Mouse (Mus musculus) heart, embryonic 13.5 days (tissue): Measurements from ENCODE around the gene Gabrr2. TPM values are rescaled to one million over a fixed set of nuclear protein-coding genes. Genes with fewer than 3 reads are reported as not detected.

Source experiments
- ATAC-seq: fragments of 200-750 bp; cut with Nextera tagmentation; 2 replicates; pipeline ENCODE4 v1.8.0; 2017; ENCODE audit warnings: moderate TSS enrichment; ENCODE audit not compliant: insufficient number of reproducible peaks, low FRiP score, low TSS enrichment; ENCODE audit errors: extremely low read depth
- H3K27ac ChIP-seq: fragments of 300-500 bp; sonication (generic); replicated peaks from 2 replicates; pipeline ENCODE4 v1.5.1; 2015; ENCODE audit warnings: moderate library complexity, mild to moderate bottlenecking, inconsistent platforms
- H3K27me3 ChIP-seq: fragments of 300-500 bp; sonication (generic); replicated peaks from 2 replicates; pipeline ENCODE4 v1.6.1; 2015; ENCODE audit warnings: mild to moderate bottlenecking, inconsistent platforms
- H3K36me3 ChIP-seq: fragments of 300-500 bp; sonication (generic); 2 replicates; pipeline ENCODE4 v1.6.1; 2015; ENCODE audit warnings: mild to moderate bottlenecking, inconsistent platforms
- H3K4me1 ChIP-seq: fragments of 300-500 bp; sonication (generic); 2 replicates; pipeline ENCODE4 v1.6.1; 2015; ENCODE audit warnings: inconsistent platforms
- H3K4me2 ChIP-seq: fragments of 300-500 bp; sonication (generic); 2 replicates; pipeline ENCODE4 v1.6.1; 2015; ENCODE audit warnings: inconsistent platforms, mild to moderate bottlenecking, moderate library complexity
- H3K4me3 ChIP-seq: fragments of 300-500 bp; sonication (generic); 2 replicates; pipeline ENCODE4 v1.5.1; 2015; ENCODE audit warnings: moderate library complexity, mild to moderate bottlenecking, inconsistent platforms
- H3K9ac ChIP-seq: fragments of 300-500 bp; sonication (generic); 2 replicates; pipeline ENCODE4 v1.6.1; 2015; ENCODE audit warnings: inconsistent platforms, mild to moderate bottlenecking, moderate library complexity
- H3K9me3 ChIP-seq: fragments of 300-500 bp; sonication (generic); 2 replicates; pipeline ENCODE4 v1.6.1; 2016; ENCODE audit warnings: inconsistent platforms
- WGBS: fragments of 180-500 bp; shearing (Covaris S2); methylation state at CpG from one replicate; pipeline ENCODE4 v1.1.7; 2015; ENCODE audit warnings: mixed read lengths; 5-methylcytosine and 5-hydroxymethylcytosine counted together
- polyA plus RNA-seq: library from polyadenylated mRNA; unstranded; fragments of >200 nt; fragmentation: Nextera tagmentation; extraction: Ambion mirVana; gene quantifications from 2 replicates; pipeline ENCODE4 v1.2.1, GENCODE M21; 2015

Gabrr2 gene
- 0.13 and 0.29 TPM in 2 replicates for polyA plus RNA-seq

DNA sequence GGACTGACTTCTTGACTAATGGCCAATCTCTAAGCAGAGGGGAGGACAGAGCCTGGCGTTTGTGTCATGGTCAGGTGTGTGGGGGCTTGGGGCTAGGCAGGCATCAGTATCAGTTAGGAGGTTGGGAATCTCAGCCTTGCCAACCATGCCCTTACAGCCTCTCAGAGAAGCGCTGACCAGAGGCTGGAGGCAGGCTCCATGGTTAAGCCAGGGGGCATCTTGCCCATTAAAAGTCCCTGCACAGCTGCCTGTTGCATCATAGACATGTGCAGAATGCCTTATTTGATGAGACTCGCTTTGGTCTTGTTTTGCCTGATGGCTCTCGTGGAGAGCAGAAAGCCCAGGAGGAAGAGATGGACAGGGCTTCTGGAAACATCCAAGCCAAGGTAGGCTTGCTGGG is at the start of gene Gabrr2:
Gabrr2 (plus strand) TSS at position 19 of the 400 bp plus-strand sequence.
- no peak within 1 kb of the TSS for H3K4me2 ChIP-seq
- 76% methylated on average over 4 of the region's 4 CpGs for WGBS

DNA sequence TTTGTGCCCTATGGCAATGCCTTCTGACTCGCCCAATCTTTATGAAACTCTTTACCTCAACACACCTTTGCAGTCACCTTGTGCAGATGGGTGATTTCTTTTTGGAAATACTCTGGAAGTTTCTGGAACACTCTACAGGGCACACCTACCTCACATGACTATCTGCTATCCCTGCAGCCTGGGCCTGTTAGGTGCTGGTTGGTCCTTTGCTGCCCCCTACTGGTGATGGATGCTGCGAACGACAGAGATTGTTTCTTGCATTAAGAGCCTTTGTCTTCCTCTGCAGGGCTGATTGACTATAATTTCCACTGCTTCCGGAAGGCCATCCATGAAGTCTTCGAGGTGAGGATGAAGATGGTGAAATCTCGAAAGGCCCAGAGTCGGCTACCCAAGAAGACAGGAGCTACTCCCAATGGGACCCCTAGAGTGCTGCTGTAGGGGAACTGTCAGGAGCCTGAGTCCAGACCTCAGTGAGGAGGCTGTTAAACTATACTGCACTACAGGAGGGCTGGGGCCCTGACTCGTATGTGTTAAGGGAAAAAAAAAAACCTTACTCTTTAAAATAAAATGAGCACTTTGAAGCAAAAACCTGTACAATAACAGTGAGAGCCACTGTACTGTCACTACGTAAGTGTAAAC is 44.3 kb upstream of the Gabrr2 start:
- Histone ChIP-seq H3K4me3 (no peak overlapping the region), H3K9me3 (no peaks in the 10 kb centered on the region), H3K36me3 (peaks cover 45% of the 10 kb centered on the region), H3K4me2 (no peak overlapping the region), H3K9ac (no peak overlapping the region), H3K4me1 (no peaks in the 10 kb centered on the region), H3K27ac (no peak overlapping the region), H3K27me3 (no peaks in the 10 kb centered on the region)
- 52% methylated on average over 9 of the region's 9 CpGs for WGBS
- no peak; the same call in 1 of the 2 replicates for ATAC-seq

More for the DNA sequence above, at the start of gene Gabrr2:
- no peak for ATAC-seq
- Histone ChIP-seq H3K4me1 (peaks cover 21% of the 10 kb centered on the region), H3K27ac (no peak within 1 kb of the TSS), H3K4me3 (no peak within 1 kb of the TSS), H3K27me3 (peaks cover 10% of the 10 kb centered on the region; the same call in 1 of the 2 replicates), H3K9me3 (no peaks in the 10 kb centered on the region), H3K36me3 (no peaks in the 10 kb centered on the region), H3K9ac (no peak within 1 kb of the TSS)

DNA sequence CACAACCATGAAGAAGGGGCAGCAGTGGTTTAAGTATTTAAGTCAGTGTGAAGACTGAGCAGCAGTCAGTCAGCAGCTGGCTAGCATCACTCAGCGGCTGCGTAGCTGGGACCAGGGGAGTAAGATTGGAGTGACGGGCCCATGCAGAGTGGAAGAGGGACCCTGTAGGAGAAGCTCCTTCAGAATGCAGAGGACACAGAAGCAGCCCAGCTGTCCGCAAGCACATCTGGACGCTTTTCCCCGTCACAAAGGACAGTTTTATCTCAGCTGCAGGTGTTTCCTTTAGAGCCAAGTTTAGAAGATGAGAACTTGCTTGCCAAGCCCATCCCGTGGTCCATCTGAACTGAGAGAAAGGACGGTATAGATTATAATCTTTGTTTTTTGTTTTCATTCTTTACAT is 38.4 kb upstream of the Gabrr2 start:
- Histone ChIP-seq H3K9ac (no peak overlapping the region), H3K4me2 (no peak overlapping the region), H3K27me3 (no peaks in the 10 kb centered on the region), H3K9me3 (no peaks in the 10 kb centered on the region), H3K27ac (no peak overlapping the region), H3K4me3 (no peak overlapping the region), H3K36me3 (peaks cover 37% of the 10 kb centered on the region), H3K4me1 (peaks cover 6% of the 10 kb centered on the region; the same call in 1 of the 2 replicates)
- WGBS = 34% methylated on average over 8 of the region's 8 CpGs
- ATAC-seq = no peak

DNA sequence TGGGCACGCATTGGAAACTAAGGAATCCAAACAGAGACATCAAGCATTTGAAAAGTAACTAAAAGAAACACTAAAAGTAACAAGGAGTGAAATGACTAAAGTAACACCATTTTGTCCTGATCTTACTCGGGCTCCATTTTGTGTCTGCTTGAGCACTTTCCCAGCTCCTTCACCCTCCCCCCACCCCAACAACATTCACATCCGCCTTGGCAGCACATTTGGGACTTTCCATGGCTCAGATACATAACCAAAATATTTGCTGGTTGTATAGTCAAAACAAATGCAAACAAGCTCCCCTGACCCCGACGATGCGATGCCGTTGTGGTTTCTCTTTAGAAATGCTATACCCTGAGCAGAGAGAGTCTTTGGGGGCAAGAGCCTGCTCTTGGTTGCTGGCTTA is 33.7 kb upstream of the Gabrr2 start:
- ATAC-seq = no peak
- Histone ChIP-seq H3K27ac (no peak overlapping the region), H3K4me3 (no peak overlapping the region), H3K27me3 (no peaks in the 10 kb centered on the region), H3K9ac (no peak overlapping the region), H3K4me2 (no peak overlapping the region), H3K9me3 (no peaks in the 10 kb centered on the region), H3K4me1 (peaks cover 32% of the 10 kb centered on the region), H3K36me3 (peaks cover 27% of the 10 kb centered on the region)
- 87% methylated on average over 7 of the region's 7 CpGs for WGBS

DNA sequence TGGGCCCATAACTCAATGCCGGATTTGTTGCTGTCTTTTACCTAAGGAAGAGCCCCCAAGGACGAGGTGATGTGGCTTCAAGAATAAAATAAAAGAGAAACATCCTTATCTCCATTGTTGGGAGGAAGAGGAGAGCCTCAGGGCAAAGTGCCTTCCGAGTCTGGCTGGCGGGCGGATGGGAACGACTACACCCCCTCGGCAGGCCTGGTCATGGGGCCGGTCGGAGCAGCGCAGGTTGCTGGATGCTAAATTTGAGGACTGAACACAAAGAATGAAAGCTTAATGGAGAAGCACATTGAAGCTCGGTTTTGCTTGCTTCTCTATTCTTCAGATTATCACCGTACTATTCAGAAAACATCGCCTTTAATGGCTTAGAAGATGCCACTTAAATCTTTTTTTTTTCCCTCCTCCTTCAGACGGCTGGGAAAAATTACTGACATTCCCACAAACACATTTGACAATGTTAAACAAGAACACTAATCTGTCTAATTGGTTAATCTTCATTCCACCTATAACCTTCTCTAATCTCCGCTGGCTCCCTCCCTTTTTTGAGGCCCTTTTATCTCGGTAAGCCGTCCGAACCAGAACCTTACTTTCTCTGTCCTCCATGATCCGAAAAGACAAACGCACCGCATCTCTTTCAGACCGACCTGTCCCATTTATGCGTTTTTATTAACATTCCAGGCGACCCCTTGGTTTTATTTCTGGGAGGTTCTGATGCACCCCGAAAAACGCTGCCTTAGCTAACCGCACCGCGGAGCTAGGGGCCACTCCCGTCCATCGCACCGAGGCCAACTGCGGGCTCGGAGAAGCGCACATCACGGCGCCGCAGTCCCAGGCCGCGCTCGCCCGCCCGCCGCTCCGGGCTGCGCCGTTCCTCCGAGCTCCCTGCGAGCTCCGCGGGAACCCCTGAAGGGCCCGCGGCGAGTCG is 32.3 kb upstream of the Gabrr2 start:
- peak; percentile 68 for ATAC-seq
- Histone ChIP-seq H3K9me3 (peaks cover 5% of the 10 kb centered on the region), H3K27me3 (no peaks in the 10 kb centered on the region), H3K4me1 (peaks cover 30% of the 10 kb centered on the region), H3K4me2 (peak overlapping the region; percentile 83), H3K9ac (peak overlapping the region; percentile 98), H3K4me3 (peak overlapping the region; percentile 79), H3K36me3 (peaks cover 36% of the 10 kb centered on the region), H3K27ac (peak overlapping the region; percentile 94)
- 2% methylated on average over 55 of the region's 55 CpGs for WGBS

DNA sequence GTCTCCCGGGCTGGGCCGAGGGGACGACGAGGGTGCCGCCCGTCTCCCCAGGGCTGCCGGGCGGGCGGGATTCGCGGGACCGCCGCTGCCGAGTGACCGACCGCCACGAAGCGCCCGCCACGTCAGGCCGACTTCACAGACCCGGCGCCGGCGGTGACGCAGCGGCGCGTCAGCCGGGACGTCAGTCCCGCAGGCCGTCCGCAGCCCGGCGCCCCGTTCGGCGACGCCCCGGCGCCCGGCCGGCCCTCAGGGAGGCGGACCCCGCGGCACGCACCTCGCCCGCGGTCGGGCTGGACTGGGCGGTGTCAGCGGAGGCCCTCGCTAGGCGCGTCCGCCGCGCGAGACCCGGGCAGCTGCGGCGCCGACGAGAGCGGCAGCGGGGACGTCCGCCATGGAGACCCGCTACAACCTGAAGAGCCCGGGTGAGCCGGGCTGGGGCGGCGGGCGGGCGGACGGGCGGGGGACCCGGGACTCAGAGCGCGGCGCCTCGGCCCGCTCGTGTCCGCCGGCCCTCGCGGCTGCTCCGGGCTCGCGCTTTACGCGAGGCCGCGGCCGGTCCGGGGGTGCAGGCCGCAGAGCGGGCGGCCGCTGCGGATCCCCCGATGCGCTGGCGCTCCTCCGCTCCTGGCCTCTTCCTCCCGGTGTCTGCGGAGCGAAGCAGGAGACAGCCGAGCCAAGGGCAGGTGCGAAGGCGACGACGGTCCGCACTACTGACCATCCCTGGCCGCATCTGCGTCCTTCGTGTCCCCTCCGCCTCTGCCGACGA is 31.4 kb upstream of the Gabrr2 start, which contains the start of gene Ube2j1:
Ube2j1 (plus strand) TSS at position 222 of the 766 bp plus-strand sequence.
- Histone ChIP-seq H3K27ac (peak within 1 kb of the TSS; percentile 94), H3K9me3 (peaks cover 7% of the 10 kb centered on the region), H3K9ac (peak within 1 kb of the TSS; percentile 98), H3K4me1 (peaks cover 30% of the 10 kb centered on the region), H3K4me2 (peak within 1 kb of the TSS; percentile 83), H3K27me3 (no peaks in the 10 kb centered on the region), H3K36me3 (peaks cover 43% of the 10 kb centered on the region), H3K4me3 (peak within 1 kb of the TSS; percentile 79)
- peak; percentile 95 for ATAC-seq
- under 1% methylated on average over 117 of the region's 123 CpGs for WGBS

DNA sequence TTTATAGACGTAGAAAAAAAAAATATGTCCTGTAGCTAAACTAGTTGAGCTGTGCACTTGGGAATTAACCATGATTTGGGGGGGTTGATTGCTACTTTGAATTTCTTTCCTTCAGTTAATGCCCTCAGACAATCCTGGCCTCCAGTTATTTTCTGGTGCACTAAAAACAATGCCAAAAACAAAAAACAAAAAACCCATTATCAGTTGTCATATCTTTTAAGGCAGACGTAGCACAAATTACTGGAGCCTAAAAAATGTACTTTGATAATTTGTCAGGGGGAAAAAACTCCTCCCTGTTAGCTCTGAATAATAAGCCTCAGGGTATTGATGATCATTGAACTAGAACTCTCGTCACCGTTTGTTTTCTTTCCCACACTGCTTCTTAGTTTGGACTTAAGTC is 30.8 kb upstream of the Gabrr2 start:
- Histone ChIP-seq H3K4me3 (peak overlapping the region; percentile 79), H3K4me1 (peaks cover 30% of the 10 kb centered on the region), H3K4me2 (peak overlapping the region; percentile 83), H3K9ac (peak overlapping the region; percentile 98), H3K27ac (peak overlapping the region; percentile 94), H3K9me3 (peaks cover 7% of the 10 kb centered on the region), H3K36me3 (peaks cover 44% of the 10 kb centered on the region), H3K27me3 (no peaks in the 10 kb centered on the region)
- ATAC-seq = no peak
- 22% methylated on average over 4 of the region's 4 CpGs for WGBS

DNA sequence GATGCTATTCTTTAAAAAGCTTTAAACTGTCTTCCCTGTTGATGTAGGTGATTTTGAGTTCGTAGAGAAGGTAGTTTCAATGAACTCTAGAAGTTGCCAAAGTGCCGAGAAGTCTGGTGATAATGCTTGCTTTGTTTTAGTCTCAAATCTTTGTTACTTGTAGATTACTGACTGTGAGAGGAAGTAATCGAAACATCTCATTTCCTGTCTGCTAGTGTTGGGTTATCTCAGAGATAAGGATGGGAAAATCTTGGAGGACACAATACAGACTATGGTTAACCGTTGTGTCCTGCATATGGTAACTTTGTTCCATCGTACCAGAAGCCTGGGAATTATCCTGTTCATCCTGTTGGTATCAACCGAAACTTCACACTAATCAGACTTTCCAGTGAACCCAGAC is 29.3 kb upstream of the Gabrr2 start:
- H3K27ac ChIP-seq = no peak overlapping the region
- H3K4me2 ChIP-seq = peak overlapping the region; percentile 83; the same call in 1 of the 2 replicates
- H3K27me3 ChIP-seq = no peaks in the 10 kb centered on the region
- H3K36me3 ChIP-seq = peaks cover 39% of the 10 kb centered on the region
- peaks cover 30% of the 10 kb centered on the region for H3K4me1 ChIP-seq
- peaks cover 7% of the 10 kb centered on the region for H3K9me3 ChIP-seq
- no peak overlapping the region for H3K4me3 ChIP-seq
- WGBS = 42% methylated on average over 6 of the region's 6 CpGs
- H3K9ac ChIP-seq = no peak overlapping the region
- ATAC-seq = no peak

DNA sequence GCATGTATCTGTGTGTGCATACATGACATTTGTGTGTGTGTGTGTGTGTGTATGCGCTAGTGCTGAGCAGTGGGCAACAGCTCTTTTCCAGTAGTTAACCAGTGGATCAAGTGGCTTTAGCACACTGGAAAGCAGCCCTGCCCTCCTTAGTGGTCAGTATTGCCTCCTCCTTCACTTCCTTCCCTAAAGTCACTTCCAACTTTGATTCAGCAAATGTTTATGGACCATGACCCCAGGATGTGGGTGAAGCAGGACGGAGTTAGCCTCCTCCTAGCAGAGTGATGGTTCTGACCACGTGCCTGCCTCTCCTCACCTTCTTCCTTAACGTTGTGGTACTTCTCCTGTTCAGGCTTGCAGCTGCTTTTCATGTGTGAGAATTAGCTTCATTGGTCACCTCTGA is 23.0 kb upstream of the Gabrr2 start:
- Histone ChIP-seq H3K36me3 (peaks cover 85% of the 10 kb centered on the region), H3K27ac (no peak overlapping the region), H3K4me1 (no peaks in the 10 kb centered on the region), H3K4me2 (no peak overlapping the region), H3K9me3 (peaks cover 7% of the 10 kb centered on the region), H3K9ac (no peak overlapping the region), H3K4me3 (no peak overlapping the region), H3K27me3 (no peaks in the 10 kb centered on the region)
- WGBS = 81% methylated on average over 4 of the region's 4 CpGs
- no peak for ATAC-seq

DNA sequence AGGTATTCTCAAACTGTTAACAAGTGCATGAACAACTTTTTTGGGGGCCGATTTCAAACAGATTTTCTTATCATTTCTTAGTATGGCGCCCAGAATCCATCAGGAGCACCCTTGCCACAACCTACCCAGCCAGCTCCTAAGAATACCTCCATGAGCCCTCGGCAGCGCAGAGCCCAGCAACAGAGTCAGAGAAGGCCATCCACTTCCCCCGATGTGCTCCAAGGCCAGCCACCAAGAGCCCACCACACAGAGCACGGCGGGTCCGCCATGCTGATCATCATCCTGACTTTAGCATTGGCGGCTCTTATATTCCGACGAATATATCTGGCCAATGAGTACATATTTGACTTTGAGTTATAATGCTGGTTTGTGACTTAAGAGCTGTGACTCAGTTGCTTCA is 13.2 kb upstream of the Gabrr2 start:
- H3K27me3 ChIP-seq = no peaks in the 10 kb centered on the region
- WGBS = 92% methylated on average over 11 of the region's 11 CpGs
- no peak overlapping the region for H3K9ac ChIP-seq
- H3K4me3 ChIP-seq = no peak overlapping the region
- no peaks in the 10 kb centered on the region for H3K9me3 ChIP-seq
- H3K4me2 ChIP-seq = no peak overlapping the region
- H3K36me3 ChIP-seq = peaks cover 81% of the 10 kb centered on the region
- ATAC-seq = no peak
- H3K4me1 ChIP-seq = no peaks in the 10 kb centered on the region
- no peak overlapping the region for H3K27ac ChIP-seq

DNA sequence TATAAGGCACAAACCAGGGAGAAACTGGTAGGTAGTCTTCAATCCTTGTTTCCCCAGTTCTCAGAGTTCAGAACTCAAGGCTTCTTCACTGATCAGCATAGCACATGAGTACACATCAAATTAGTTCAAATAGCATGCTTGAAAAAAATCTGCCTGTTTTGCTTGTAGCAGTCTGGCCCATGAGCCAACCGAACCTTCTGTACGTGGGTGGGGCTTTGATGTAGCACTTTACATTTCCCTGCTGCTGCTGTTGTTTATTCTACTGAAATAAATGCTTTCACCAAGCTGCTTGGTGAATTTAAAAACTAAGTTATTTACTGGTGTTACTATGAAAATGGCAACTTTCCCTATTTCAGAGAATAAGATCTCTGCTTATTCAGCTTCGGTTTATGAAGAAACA is 10.7 kb upstream of the Gabrr2 start:
- Histone ChIP-seq H3K9me3 (no peaks in the 10 kb centered on the region), H3K9ac (no peak overlapping the region), H3K27ac (no peak overlapping the region), H3K4me2 (no peak overlapping the region), H3K4me3 (no peak overlapping the region), H3K27me3 (no peaks in the 10 kb centered on the region), H3K4me1 (no peaks in the 10 kb centered on the region), H3K36me3 (peaks cover 57% of the 10 kb centered on the region)
- no peak for ATAC-seq
- 92% methylated on average over 3 of the region's 3 CpGs for WGBS
